Mouse (Mus musculus): Measurements from ENCODE around the gene Smim14. TPM values are rescaled to one million over a fixed set of nuclear protein-coding genes. Genes with fewer than 3 reads are reported as not detected.

The Smim14 gene
- total and polyA plus RNA-seq, 2 experiments from 2014 or later: 156 to 190 TPM

- H3K9ac ChIP-seq (replicated peaks; ENCODE audit: low read depth, low read length): no peak overlapping the region
- peaks cover 41% of the 10 kb centered on the region for H3K36me3 ChIP-seq (replicated peaks; ENCODE audit: control insufficient read depth, insufficient read depth, low read length)
- H3K4me1 ChIP-seq (ENCODE audit: control insufficient read depth, insufficient read depth): no peaks in the 10 kb centered on the region
- no peak for DNase-seq (ENCODE audit: low spot score)
- H3K27me3 ChIP-seq (ENCODE audit: control insufficient read depth, insufficient read depth, low read length): no peaks in the 10 kb centered on the region
- H3K9me3 ChIP-seq (replicated peaks; ENCODE audit: control insufficient read depth, low read length): no peaks in the 10 kb centered on the region
- TF ChIP-seq EP300 (IDR thresholded peaks at IDR 0.05; ENCODE audit: low read depth): no peak
- TF ChIP-seq CTCF (IDR thresholded peaks at IDR 0.05; ENCODE audit: low read depth): no peak
- 78% methylated on average over 2 of the region's 2 CpGs for WGBS
- H3K4me3 ChIP-seq (ENCODE audit: low read depth, low read length): no peak overlapping the region
- no peak overlapping the region for H3K4me2 ChIP-seq (ENCODE audit: low read depth, low read length)
- no peak overlapping the region for H3K27ac ChIP-seq (ENCODE audit: low read depth)
- ATAC-seq (ENCODE audit: insufficient read depth, low read depth): no peak
Observed at GRCm38 (mm10) chr5:65447826-65448225, 89.2 kb downstream of the Smim14 start.

- ATAC-seq (ENCODE audit: insufficient read depth, low read depth) (no peak), DNase-seq (ENCODE audit: low spot score) (no peak)
- Histone ChIP-seq H3K36me3 (replicated peaks; ENCODE audit: control insufficient read depth, insufficient read depth, low read length) (peaks cover 33% of the 10 kb centered on the region), H3K9ac (replicated peaks; ENCODE audit: low read depth, low read length) (no peak overlapping the region), H3K27ac (ENCODE audit: low read depth) (no peak overlapping the region), H3K4me3 (ENCODE audit: low read depth, low read length) (no peak overlapping the region), H3K4me1 (ENCODE audit: control insufficient read depth, insufficient read depth) (no peaks in the 10 kb centered on the region), H3K9me3 (replicated peaks; ENCODE audit: control insufficient read depth, low read length) (no peaks in the 10 kb centered on the region), H3K4me2 (ENCODE audit: low read depth, low read length) (no peak overlapping the region), H3K27me3 (ENCODE audit: control insufficient read depth, insufficient read depth, low read length) (no peaks in the 10 kb centered on the region)
- WGBS: 83% methylated on average over 2 of the region's 2 CpGs
- TF ChIP-seq CTCF (IDR thresholded peaks at IDR 0.05; ENCODE audit: low read depth) (no peak), EP300 (IDR thresholded peaks at IDR 0.05; ENCODE audit: low read depth) (no peak)
Observed at GRCm38 (mm10) chr5:65446756-65447155, 90.2 kb downstream of the Smim14 start.

GRCm38 (mm10) chr5:65444981-65445380, 92.0 kb downstream of the Smim14 start:
- Histone ChIP-seq H3K9me3 (replicated peaks; ENCODE audit: control insufficient read depth, low read length) (no peaks in the 10 kb centered on the region), H3K27me3 (ENCODE audit: control insufficient read depth, insufficient read depth, low read length) (no peaks in the 10 kb centered on the region), H3K4me2 (ENCODE audit: low read depth, low read length) (no peak overlapping the region), H3K36me3 (replicated peaks; ENCODE audit: control insufficient read depth, insufficient read depth, low read length) (peaks cover 22% of the 10 kb centered on the region), H3K27ac (ENCODE audit: low read depth) (no peak overlapping the region), H3K9ac (replicated peaks; ENCODE audit: low read depth, low read length) (no peak overlapping the region), H3K4me3 (ENCODE audit: low read depth, low read length) (no peak overlapping the region), H3K4me1 (ENCODE audit: control insufficient read depth, insufficient read depth) (no peaks in the 10 kb centered on the region)
- no peak for TF ChIP-seq EP300 (IDR thresholded peaks at IDR 0.05; ENCODE audit: low read depth)
- no peak for TF ChIP-seq CTCF (IDR thresholded peaks at IDR 0.05; ENCODE audit: low read depth)
- WGBS: 33% methylated on average over 3 of the region's 6 CpGs
- DNase-seq (ENCODE audit: low spot score): no peak
- ATAC-seq (ENCODE audit: insufficient read depth, low read depth): no peak

GRCm38 (mm10) chr5:65438041-65438440, 98.9 kb downstream of the Smim14 start:
- Histone ChIP-seq H3K27me3 (ENCODE audit: control insufficient read depth, insufficient read depth, low read length) (no peaks in the 10 kb centered on the region), H3K36me3 (replicated peaks; ENCODE audit: control insufficient read depth, insufficient read depth, low read length) (no peaks in the 10 kb centered on the region), H3K4me2 (ENCODE audit: low read depth, low read length) (no peak overlapping the region), H3K9me3 (replicated peaks; ENCODE audit: control insufficient read depth, low read length) (no peaks in the 10 kb centered on the region), H3K27ac (ENCODE audit: low read depth) (no peak overlapping the region), H3K4me1 (ENCODE audit: control insufficient read depth, insufficient read depth) (peaks cover 3% of the 10 kb centered on the region; the same call in 1 of the 2 replicates), H3K4me3 (ENCODE audit: low read depth, low read length) (no peak overlapping the region), H3K9ac (replicated peaks; ENCODE audit: low read depth, low read length) (no peak overlapping the region)
- no peak for DNase-seq (ENCODE audit: low spot score)
- TF ChIP-seq CTCF (IDR thresholded peaks at IDR 0.05; ENCODE audit: low read depth) (no peak), EP300 (IDR thresholded peaks at IDR 0.05; ENCODE audit: low read depth) (no peak)
- ATAC-seq (ENCODE audit: insufficient read depth, low read depth): no peak

GRCm38 (mm10) chr5:65435806-65436561, 101.0 kb downstream of the Smim14 start, which contains the start of gene Ugdh:
Gene Ugdh (minus strand): TSS chr5:65435949.
- H3K27ac ChIP-seq (ENCODE audit: low read depth): peak within 1 kb of the TSS; percentile 96
- H3K36me3 ChIP-seq (replicated peaks; ENCODE audit: control insufficient read depth, insufficient read depth, low read length): no peaks in the 10 kb centered on the region
- DNase-seq (ENCODE audit: low spot score) (peak; percentile 98), ATAC-seq (ENCODE audit: insufficient read depth, low read depth) (peak; percentile 97)
- H3K27me3 ChIP-seq (ENCODE audit: control insufficient read depth, insufficient read depth, low read length): no peaks in the 10 kb centered on the region
- TF ChIP-seq EP300 (IDR thresholded peaks at IDR 0.05; ENCODE audit: low read depth): peak; percentile 48; the same call in 1 of the 2 replicates
- TF ChIP-seq CTCF (IDR thresholded peaks at IDR 0.05; ENCODE audit: low read depth): 0 out of 2 replicates have a peak, but pooled peaks have one; percentile 9
- H3K9ac ChIP-seq (replicated peaks; ENCODE audit: low read depth, low read length): peak within 1 kb of the TSS; percentile 80
- under 1% methylated on average over 51 of the region's 51 CpGs for WGBS
- H3K4me2 ChIP-seq (ENCODE audit: low read depth, low read length): peak within 1 kb of the TSS; percentile 89
- H3K4me1 ChIP-seq (ENCODE audit: control insufficient read depth, insufficient read depth): peaks cover 3% of the 10 kb centered on the region; the same call in 1 of the 2 replicates
- H3K4me3 ChIP-seq (ENCODE audit: low read depth, low read length): peak within 1 kb of the TSS; percentile 92
- H3K9me3 ChIP-seq (replicated peaks; ENCODE audit: control insufficient read depth, low read length): no peaks in the 10 kb centered on the region
